Mouse (Mus musculus) midbrain, embryonic 15.5 days (tissue): Measurements from ENCODE around the gene Msx2. TPM values are rescaled to one million over a fixed set of nuclear protein-coding genes. Genes with fewer than 3 reads are reported as not detected.

ENCODE experiments used
- ATAC-seq: fragments of 200-750 bp; cut with Nextera tagmentation; replicated peaks from 2 replicates; pipeline ENCODE4 v1.8.0; 2017; ENCODE audit warnings: moderate TSS enrichment
- H3K27ac ChIP-seq: fragments of 300-500 bp; sonication (generic); 2 replicates; pipeline ENCODE4 v1.5.1; 2015; ENCODE audit warnings: mild to moderate bottlenecking, inconsistent platforms
- H3K27me3 ChIP-seq: fragments of 300-500 bp; sonication (generic); replicated peaks from 2 replicates; pipeline ENCODE4 v1.6.1; 2015; ENCODE audit warnings: inconsistent platforms
- H3K36me3 ChIP-seq: fragments of 300-500 bp; sonication (generic); replicated peaks from 2 replicates; pipeline ENCODE4 v1.6.1; 2015; ENCODE audit warnings: inconsistent platforms
- H3K4me1 ChIP-seq: fragments of 300-500 bp; sonication (generic); 2 replicates; pipeline ENCODE4 v1.6.1; 2015; ENCODE audit warnings: inconsistent platforms
- H3K4me2 ChIP-seq: fragments of 300-500 bp; sonication (generic); 2 replicates; pipeline ENCODE4 v1.6.1; 2015; ENCODE audit warnings: inconsistent platforms, mild to moderate bottlenecking, moderate library complexity
- H3K4me3 ChIP-seq: fragments of 300-500 bp; sonication (generic); 2 replicates; pipeline ENCODE4 v1.5.1; 2015; ENCODE audit warnings: mild to moderate bottlenecking, inconsistent platforms
- H3K9ac ChIP-seq: fragments of 300-500 bp; sonication (generic); 2 replicates; pipeline ENCODE4 v1.6.1; 2015; ENCODE audit warnings: mild to moderate bottlenecking, inconsistent platforms
- H3K9me3 ChIP-seq: fragments of 300-500 bp; sonication (generic); 2 replicates; pipeline ENCODE4 v1.6.1; 2016; ENCODE audit warnings: inconsistent platforms
- WGBS: fragments of 180-500 bp; shearing (Covaris S2); methylation state at CpG from one replicate; pipeline ENCODE4 v1.1.7; 2015; ENCODE audit warnings: mixed read lengths; 5-methylcytosine and 5-hydroxymethylcytosine counted together
- polyA plus RNA-seq: library from polyadenylated mRNA; unstranded; fragments of >200 nt; fragmentation: Nextera tagmentation; extraction: Ambion mirVana; gene quantifications from 2 replicates; pipeline ENCODE4 v1.2.1, GENCODE M21; 2015

Msx2 gene
- polyA plus RNA-seq, 1 experiment from 2014 or later = 0.83 TPM

GRCm38 (mm10) chr13:53474491-53474890 lies 1.6 kb upstream of the Msx2 start:
- no peak overlapping the region for H3K4me2 ChIP-seq
- peaks cover 89% of the 10 kb centered on the region for H3K27me3 ChIP-seq
- no peak overlapping the region for H3K9ac ChIP-seq
- no peak overlapping the region for H3K4me3 ChIP-seq
- H3K27ac ChIP-seq = no peak overlapping the region
- H3K36me3 ChIP-seq = no peaks in the 10 kb centered on the region
- no peak for ATAC-seq
- no peaks in the 10 kb centered on the region for H3K9me3 ChIP-seq
- H3K4me1 ChIP-seq = peaks cover 27% of the 10 kb centered on the region
- 10% methylated on average over 6 of the region's 6 CpGs for WGBS

DNA sequence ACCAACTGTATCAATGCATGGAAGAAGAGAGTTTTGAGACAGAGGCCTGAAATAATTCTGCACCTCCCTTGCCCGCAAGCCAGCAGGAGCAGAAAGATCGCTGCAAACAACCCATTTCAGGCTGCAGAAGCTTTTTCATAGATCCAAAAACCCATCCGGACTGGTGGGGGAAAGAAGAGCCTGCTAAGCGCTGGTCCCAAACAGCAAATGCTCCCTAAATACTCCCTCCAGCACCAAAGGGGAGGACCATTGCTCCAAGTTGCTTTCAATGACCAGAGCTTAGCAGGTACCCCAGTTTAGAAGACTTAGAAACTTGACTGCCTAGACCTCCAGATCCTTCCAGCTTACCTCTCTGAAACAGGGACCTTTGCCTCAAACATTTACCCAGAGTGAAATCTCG lies 1.1 kb upstream of the Msx2 start:
- 9% methylated on average over 5 of the region's 5 CpGs for WGBS
- Histone ChIP-seq H3K9me3 (no peaks in the 10 kb centered on the region), H3K4me1 (peaks cover 27% of the 10 kb centered on the region), H3K27ac (no peak overlapping the region), H3K9ac (no peak overlapping the region), H3K27me3 (peaks cover 94% of the 10 kb centered on the region), H3K4me3 (no peak overlapping the region), H3K4me2 (no peak overlapping the region), H3K36me3 (no peaks in the 10 kb centered on the region)
- no peak for ATAC-seq

- ATAC-seq = no peak
- Histone ChIP-seq H3K4me2 (no peak overlapping the region), H3K36me3 (no peaks in the 10 kb centered on the region), H3K4me1 (peaks cover 27% of the 10 kb centered on the region), H3K9me3 (no peaks in the 10 kb centered on the region), H3K4me3 (no peak overlapping the region), H3K27ac (no peak overlapping the region), H3K9ac (no peak overlapping the region), H3K27me3 (peaks cover 96% of the 10 kb centered on the region)
- WGBS = 8% methylated on average over 4 of the region's 4 CpGs
These were observed 417 bp upstream of the Msx2 start for GRCm38 (mm10) chr13:53473291-53473690.

GRCm38 (mm10) chr13:53471926-53472613 lies 804 bp downstream of the Msx2 start:
- Histone ChIP-seq H3K27me3 (peaks cover 96% of the 10 kb centered on the region), H3K4me1 (peaks cover 27% of the 10 kb centered on the region), H3K9me3 (no peaks in the 10 kb centered on the region), H3K4me3 (peak overlapping the region; percentile 28), H3K27ac (no peak overlapping the region), H3K4me2 (peak overlapping the region; percentile 49), H3K9ac (no peak overlapping the region), H3K36me3 (no peaks in the 10 kb centered on the region)
- 1% methylated on average over 50 of the region's 50 CpGs for WGBS
- ATAC-seq = no peak; the same call in 1 of the 2 replicates

DNA sequence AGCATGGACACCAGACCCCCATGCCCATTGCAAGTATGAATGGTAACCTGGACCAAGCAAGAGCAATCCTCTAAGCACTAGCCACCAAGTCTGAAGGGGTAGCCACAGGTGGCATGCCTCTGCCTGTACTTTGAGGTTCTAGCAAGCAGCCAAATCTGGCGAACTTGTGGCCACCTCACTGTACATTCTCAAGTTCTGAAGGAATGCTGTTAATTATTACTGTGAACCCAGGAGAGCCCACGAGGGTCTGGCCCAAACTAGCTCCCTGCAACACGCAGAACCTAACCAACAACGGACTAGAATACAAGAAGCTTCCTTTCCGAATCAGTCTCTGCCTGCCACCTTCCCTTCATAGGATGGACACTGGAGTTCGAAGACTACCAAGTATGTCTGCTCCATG lies 1.5 kb downstream of the Msx2 start:
- Histone ChIP-seq H3K27me3 (peaks cover 90% of the 10 kb centered on the region), H3K9me3 (no peaks in the 10 kb centered on the region), H3K4me3 (no peak overlapping the region), H3K27ac (no peak overlapping the region), H3K36me3 (no peaks in the 10 kb centered on the region), H3K4me2 (no peak overlapping the region), H3K4me1 (peaks cover 27% of the 10 kb centered on the region), H3K9ac (no peak overlapping the region)
- ATAC-seq = no peak
- WGBS = 7% methylated on average over 6 of the region's 6 CpGs

GRCm38 (mm10) chr13:53470437-53471151 lies 2.3 kb downstream of the Msx2 start:
- H3K4me1 ChIP-seq = peaks cover 19% of the 10 kb centered on the region
- WGBS = 7% methylated on average over 9 of the region's 9 CpGs
- H3K9ac ChIP-seq = no peak overlapping the region
- H3K27me3 ChIP-seq = peaks cover 88% of the 10 kb centered on the region
- no peak for ATAC-seq
- H3K9me3 ChIP-seq = no peaks in the 10 kb centered on the region
- H3K36me3 ChIP-seq = no peaks in the 10 kb centered on the region
- no peak overlapping the region for H3K4me2 ChIP-seq
- no peak overlapping the region for H3K27ac ChIP-seq
- H3K4me3 ChIP-seq = no peak overlapping the region

- 14% methylated on average over 5 of the region's 5 CpGs for WGBS
- no peak overlapping the region for H3K27ac ChIP-seq
- no peaks in the 10 kb centered on the region for H3K9me3 ChIP-seq
- H3K9ac ChIP-seq = no peak overlapping the region
- H3K27me3 ChIP-seq = peaks cover 88% of the 10 kb centered on the region
- H3K4me1 ChIP-seq = peaks cover 13% of the 10 kb centered on the region
- H3K36me3 ChIP-seq = no peaks in the 10 kb centered on the region
- H3K4me3 ChIP-seq = no peak overlapping the region
- no peak for ATAC-seq
- H3K4me2 ChIP-seq = no peak overlapping the region
These were observed 3.1 kb downstream of the Msx2 start for GRCm38 (mm10) chr13:53469756-53470155.

- peaks cover 86% of the 10 kb centered on the region for H3K27me3 ChIP-seq
- H3K4me1 ChIP-seq = peaks cover 21% of the 10 kb centered on the region
- H3K9ac ChIP-seq = no peak overlapping the region
- H3K4me3 ChIP-seq = no peak overlapping the region
- 17% methylated on average over 14 of the region's 14 CpGs for WGBS
- H3K9me3 ChIP-seq = no peaks in the 10 kb centered on the region
- no peak overlapping the region for H3K4me2 ChIP-seq
- no peaks in the 10 kb centered on the region for H3K36me3 ChIP-seq
- no peak for ATAC-seq
- H3K27ac ChIP-seq = no peak overlapping the region
These were observed 4.7 kb downstream of the Msx2 start for GRCm38 (mm10) chr13:53468171-53468570.

DNA sequence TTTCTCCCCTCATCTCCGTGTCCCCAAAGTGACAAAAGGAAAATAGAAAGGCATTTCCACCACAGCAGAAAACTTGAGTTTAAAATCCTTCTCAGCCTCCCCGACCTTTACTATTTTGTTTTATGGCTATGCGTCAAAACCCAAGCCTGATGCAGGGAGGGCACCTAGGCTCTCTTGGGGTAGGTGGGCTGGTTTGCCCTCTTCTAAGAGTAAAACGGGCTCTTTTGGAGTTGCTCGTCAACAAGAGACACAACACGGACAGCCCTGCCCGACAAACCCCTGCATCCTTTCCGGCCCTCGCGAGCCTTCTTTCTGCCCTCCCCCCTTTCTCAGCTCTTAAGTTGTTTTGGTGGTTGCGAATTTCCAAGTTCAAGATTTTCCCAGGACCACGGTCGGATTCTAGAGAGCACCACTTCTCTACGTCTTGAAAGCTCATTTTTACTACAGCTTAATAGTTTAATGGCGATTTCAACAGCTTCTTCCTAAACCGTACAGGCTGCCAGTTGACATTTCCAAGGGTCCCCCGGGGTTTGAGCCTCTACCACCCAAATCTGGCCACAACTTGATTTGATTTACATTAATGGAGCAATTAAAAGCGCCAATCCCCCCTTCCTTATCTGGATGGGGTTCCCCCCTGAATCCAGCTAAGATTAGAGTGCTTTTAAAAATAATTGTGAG lies 6.5 kb downstream of the Msx2 start:
- Histone ChIP-seq H3K9me3 (no peaks in the 10 kb centered on the region), H3K36me3 (no peaks in the 10 kb centered on the region), H3K4me2 (no peak overlapping the region), H3K4me3 (no peak overlapping the region), H3K27me3 (peaks cover 80% of the 10 kb centered on the region), H3K4me1 (peaks cover 24% of the 10 kb centered on the region), H3K27ac (no peak overlapping the region), H3K9ac (no peak overlapping the region)
- no peak for ATAC-seq
- 3% methylated on average over 18 of the region's 18 CpGs for WGBS

DNA sequence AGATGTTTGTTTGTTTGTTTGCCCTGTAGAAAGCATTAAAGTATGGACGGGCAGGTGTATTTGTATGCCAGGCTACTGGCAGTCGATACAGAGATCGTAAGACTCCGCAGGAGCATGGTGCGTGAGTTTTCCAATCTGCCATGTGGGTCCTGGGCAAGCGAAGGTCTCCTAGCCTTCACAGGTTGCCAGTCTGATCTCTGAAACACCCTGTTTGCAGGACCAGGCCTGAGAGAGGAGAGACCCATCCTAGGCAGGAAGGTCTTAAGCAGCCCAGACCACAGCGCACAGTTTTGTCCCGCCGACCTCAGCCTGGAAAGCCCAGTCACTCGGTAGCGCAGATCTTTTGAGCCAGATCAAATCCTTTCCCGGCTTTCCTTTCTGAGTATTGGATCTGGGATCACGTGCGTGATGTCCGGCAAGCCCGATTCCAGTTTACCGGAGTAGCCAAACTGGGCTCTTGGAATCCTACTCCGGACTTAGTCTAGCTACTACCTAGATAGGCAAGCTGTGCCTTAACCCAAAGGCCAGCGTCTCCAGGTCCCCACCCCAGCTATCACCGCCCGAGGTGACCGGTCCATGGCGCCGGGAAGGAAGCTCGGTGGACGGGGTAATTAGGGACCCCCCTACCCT lies 7.6 kb downstream of the Msx2 start:
- H3K9ac ChIP-seq = no peak overlapping the region
- peaks cover 24% of the 10 kb centered on the region for H3K4me1 ChIP-seq
- H3K27ac ChIP-seq = no peak overlapping the region
- H3K27me3 ChIP-seq = peaks cover 80% of the 10 kb centered on the region
- ATAC-seq = no peak
- H3K9me3 ChIP-seq = no peaks in the 10 kb centered on the region
- H3K4me2 ChIP-seq = no peak overlapping the region
- 2% methylated on average over 26 of the region's 26 CpGs for WGBS
- H3K4me3 ChIP-seq = no peak overlapping the region
- no peaks in the 10 kb centered on the region for H3K36me3 ChIP-seq

- 1% methylated on average over 21 of the region's 21 CpGs for WGBS
- Histone ChIP-seq H3K4me2 (peak overlapping the region; percentile 17; the same call in 1 of the 2 replicates), H3K4me1 (peaks cover 24% of the 10 kb centered on the region)
These were observed 8.4 kb downstream of the Msx2 start for GRCm38 (mm10) chr13:53464441-53465001.

GRCm38 (mm10) chr13:53463946-53464345 lies 8.9 kb downstream of the Msx2 start:
- Histone ChIP-seq H3K4me3 (no peak overlapping the region), H3K9ac (no peak overlapping the region), H3K9me3 (no peaks in the 10 kb centered on the region), H3K27me3 (peaks cover 77% of the 10 kb centered on the region), H3K27ac (no peak overlapping the region), H3K4me1 (peaks cover 24% of the 10 kb centered on the region), H3K36me3 (no peaks in the 10 kb centered on the region), H3K4me2 (no peak overlapping the region)
- ATAC-seq = no peak
- WGBS = 9% methylated on average over 10 of the region's 10 CpGs

More at GRCm38 (mm10) chr13:53464441-53465001, 8.4 kb downstream of the Msx2 start:
- Histone ChIP-seq H3K9ac (no peak overlapping the region), H3K9me3 (no peaks in the 10 kb centered on the region), H3K27me3 (peaks cover 79% of the 10 kb centered on the region), H3K36me3 (no peaks in the 10 kb centered on the region), H3K27ac (no peak overlapping the region), H3K4me3 (no peak overlapping the region)
- 0 out of 2 replicates have a peak, but pooled peaks have one; percentile 37 for ATAC-seq
